Mouse (Mus musculus) bone marrow, adult 2 months (tissue): Measurements from ENCODE around the gene D7Ertd443e.

Experiments used
- CTCF ChIP-seq: fragments of 200-500 bp; IDR thresholded peaks from 2 replicates; pipeline ENCODE4 v1.5.1; 2011; ENCODE audit warnings: low read length, control low read depth; ENCODE audit not compliant: control insufficient read depth, insufficient read depth
- POLR2A ChIP-seq: fragments of 200-500 bp; IDR thresholded peaks from 2 replicates; pipeline ENCODE4 v1.6.1; 2011; ENCODE audit warnings: low read depth, mild to moderate bottlenecking, control low read depth, low read length, borderline replicate concordance; ENCODE audit not compliant: control insufficient read depth

- TF ChIP-seq CTCF (no peak), POLR2A (no peak)
These were observed 138.8 kb downstream of the D7Ertd443e start for GRCm38 (mm10) chr7:134246624-134247023.
